Mouse (Mus musculus) colon, adult 2 months (tissue): Measurements from ENCODE around the gene Gm21865. TPM values are rescaled to one million over a fixed set of nuclear protein-coding genes. Genes with fewer than 3 reads are reported as not detected.

Experiments used
- polyA plus RNA-seq: library from polyadenylated mRNA; depleted of rRNA; stranded (reverse); fragments of >200 nt; gene quantifications from 2 replicates; pipeline ENCODE4 v1.2.3, GENCODE M21; 2012; rRNA removed

Gm21865 gene
- polyA plus RNA-seq: not detected in 2 replicates

DNA sequence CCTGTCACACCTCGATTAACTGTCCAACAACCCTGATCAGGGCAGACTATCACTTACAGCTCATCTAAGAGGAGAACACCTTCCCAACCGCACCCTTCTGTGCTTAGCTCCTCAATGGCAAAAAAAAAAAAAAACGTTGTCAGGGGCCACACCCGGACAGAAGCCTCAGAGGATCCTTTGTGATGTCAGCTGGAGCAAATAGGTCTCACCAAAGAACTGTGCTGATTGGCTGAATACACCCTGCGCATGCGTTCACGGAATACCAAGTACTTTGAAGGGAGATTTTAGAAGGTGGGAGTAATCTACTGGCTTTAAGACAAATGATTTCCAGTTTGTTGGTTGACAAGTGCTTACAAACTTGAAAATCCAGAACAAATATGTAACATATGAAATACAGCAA lies at the start of gene Gm21865:
Gene Gm21865 (minus strand): TSS at position 101 of the 400 bp plus-strand sequence.

Other genes starting within 250 kb of the Gm21865 start
- gene Gm21882, start 64.6 kb upstream of the Gm21865 start, polyA plus RNA-seq: not detected in 2 replicates